Mouse (Mus musculus) kidney, adult 10 weeks (tissue): ENCODE results near the gene Synrg. TPM values are rescaled to one million over a fixed set of nuclear protein-coding genes. Genes with fewer than 3 reads are reported as not detected.

Source experiments
- polyA plus RNA-seq: library from polyadenylated mRNA; stranded (reverse); fragments of 350-450 nt; fragmentation: Illumina TruSeq; extraction: RNeasy Lipid Tissue Mini Kit (QIAGEN cat#74804); gene quantifications from one replicate; pipeline ENCODE4 v1.2.3, GENCODE M21; 2014; ENCODE audit warnings: low read depth, low replicate concordance

The Synrg gene
- 25.8 TPM for polyA plus RNA-seq

DNA sequence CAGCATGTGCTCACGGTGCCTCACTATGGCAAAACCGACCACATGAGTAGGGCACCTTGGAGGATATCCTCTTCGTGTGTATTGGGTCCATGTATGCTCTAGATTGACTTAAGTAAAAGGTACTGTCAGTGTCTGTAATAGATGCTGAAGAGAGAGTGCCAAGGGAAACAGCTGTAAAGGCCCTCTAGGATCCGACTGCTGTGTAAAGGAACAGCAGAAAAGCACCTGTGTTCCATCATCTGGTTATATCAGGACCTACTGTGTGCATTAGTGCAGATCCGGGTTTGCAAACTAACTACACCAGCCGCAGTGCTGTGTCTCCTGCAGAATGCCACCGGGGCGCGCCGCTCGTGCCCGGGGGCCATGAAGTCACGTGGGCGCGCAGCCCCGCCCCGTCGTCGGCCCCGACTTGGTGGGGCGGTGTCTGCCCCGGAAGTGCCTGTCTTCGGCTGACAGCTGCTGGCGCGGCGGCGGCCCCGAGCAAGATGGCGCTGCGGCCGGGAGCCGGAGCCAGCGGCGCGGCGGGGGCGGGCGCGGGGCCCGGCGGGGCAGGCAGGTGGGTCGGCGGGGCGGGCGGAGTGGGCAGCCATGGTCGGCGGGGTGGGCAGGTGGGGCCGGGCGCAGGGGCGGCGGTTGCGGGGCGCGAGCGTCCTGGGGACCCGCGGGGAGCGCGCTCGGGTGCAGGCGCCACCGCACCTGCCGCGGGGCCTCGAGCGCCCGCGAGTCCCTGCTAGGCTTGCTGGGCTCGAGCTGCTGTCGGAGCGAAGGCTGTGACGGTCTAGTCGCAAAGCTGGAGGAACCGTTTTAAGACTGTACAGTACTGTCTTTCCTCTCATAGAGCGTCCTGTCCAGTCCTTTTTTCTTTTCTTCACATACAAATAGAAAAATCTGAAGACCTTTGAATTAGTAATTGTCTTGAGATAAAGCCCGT, at the start of gene Synrg:
Synrg (plus strand) TSS at position 438 of the 931 bp plus-strand sequence.

DNA sequence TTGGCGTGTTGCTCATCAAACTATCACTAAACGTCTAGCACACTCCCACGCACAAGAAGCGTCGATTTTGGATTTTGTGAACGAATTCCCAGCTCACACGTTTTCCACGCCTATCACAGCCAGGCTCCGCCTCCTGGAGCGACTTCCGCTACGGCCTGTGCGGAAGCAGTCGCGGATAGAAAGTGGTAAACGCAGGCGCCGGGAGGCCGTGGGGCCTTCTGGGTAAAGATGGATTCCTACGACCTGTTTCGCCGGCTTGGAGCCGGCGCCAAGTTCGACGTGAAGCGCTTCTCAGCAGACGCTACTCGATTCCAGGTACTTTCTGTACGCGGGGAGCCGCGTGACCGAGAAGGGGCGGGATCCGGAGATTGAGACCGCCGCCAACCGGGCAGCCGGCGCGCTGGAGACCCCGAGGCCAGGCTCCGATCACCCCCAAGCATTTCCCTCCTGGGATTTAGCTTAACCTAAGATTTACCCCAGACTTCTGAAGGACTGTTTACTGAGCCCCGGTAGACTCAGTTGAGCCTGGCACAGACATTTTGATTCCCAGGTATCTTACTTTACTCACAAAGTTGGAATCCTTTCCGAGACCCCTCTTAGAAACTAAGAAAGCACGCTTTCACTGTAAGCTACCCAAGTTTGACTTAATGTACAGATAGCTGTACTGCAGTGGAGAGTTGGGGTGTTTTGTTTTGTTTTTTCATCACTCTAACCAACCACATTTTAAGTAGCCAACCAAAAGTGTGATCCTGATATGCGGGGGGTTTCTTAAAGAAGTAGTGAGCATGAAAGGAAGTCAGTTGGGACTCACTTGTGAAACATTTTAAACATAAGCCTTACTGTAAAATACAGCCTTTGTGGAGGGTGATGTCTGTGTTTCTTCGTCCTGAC, 22.0 kb upstream of the Synrg start, which contains the start of gene Ddx52:
Ddx52 (plus strand) TSS at position 113 of the 891 bp plus-strand sequence.

DNA sequence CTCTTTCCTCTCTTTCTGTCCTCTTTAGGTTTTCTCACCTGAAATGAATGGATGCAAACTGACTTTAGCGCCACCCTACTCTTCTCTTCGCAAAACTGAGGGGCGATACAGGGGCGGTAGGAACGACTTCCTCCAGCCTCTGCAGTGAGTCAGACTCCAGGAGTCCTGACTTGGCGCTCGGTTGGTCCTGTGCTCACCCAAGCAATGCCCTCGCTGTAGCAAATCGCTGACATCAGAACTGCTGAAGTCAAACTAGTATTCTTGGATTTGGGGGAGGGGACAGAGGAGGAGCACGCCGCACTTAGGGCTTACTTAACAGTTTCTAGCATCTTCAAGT, 104.8 kb downstream of the Synrg start, which contains the start of gene Dusp14:
Dusp14 (minus strand) TSS at position 228 of the 337 bp plus-strand sequence.

Other genes with a start within 250 kb of the Synrg start
- gene Wfdc21, start 217.5 kb upstream of the Synrg start, polyA plus RNA-seq, result not detected
- gene Heatr6, start 210.7 kb upstream of the Synrg start, polyA plus RNA-seq, result 3.2 TPM
- gene Hnf1b, start 114.4 kb upstream of the Synrg start, polyA plus RNA-seq, result 40.1 TPM
- 58.1 TPM for gene Ddx52, start 22.4 kb upstream of the Synrg start, polyA plus RNA-seq
- 7.5 TPM for gene Dusp14, start 104.8 kb downstream of the Synrg start, polyA plus RNA-seq
- 8.8 TPM for gene Tada2a, start 165.2 kb downstream of the Synrg start, polyA plus RNA-seq
- gene Acaca, start 165.2 kb downstream of the Synrg start, polyA plus RNA-seq, result 13.8 TPM
- gene Gm11437, start 203.0 kb downstream of the Synrg start, polyA plus RNA-seq, result not detected